Mouse (Mus musculus): ENCODE data around the gene Llph.
"Not testable (repeated sequence)": the region's sequence is repeated elsewhere in the genome, so short reads cannot be mapped to it uniquely, and the experiment has no call there.

Gene Llph

GRCm38 (mm10) chr10:120226871-120227661 lies at the start of gene Llph:
Gene Llph, plus strand, starts transcription at chr10:120227070.
- DNase-seq (ENCODE audit: low read depth, low spot score), result peak; percentile 71

GRCm38 (mm10) chr10:120182887-120183286 lies 44.0 kb upstream of the Llph start:
- DNase-seq (ENCODE audit: low read depth, low spot score), result no peak

- no peak for DNase-seq (ENCODE audit: low read depth, low spot score)
These were observed 43.5 kb upstream of the Llph start for GRCm38 (mm10) chr10:120183342-120183741.

- DNase-seq (ENCODE audit: low read depth, low spot score), result no peak
These were observed 38.4 kb upstream of the Llph start for GRCm38 (mm10) chr10:120188513-120188912.

- DNase-seq (ENCODE audit: low read depth, low spot score), result no peak
These were observed 37.6 kb upstream of the Llph start for GRCm38 (mm10) chr10:120189276-120189675.

- DNase-seq (ENCODE audit: low read depth, low spot score), result no peak
These were observed 37.1 kb upstream of the Llph start for GRCm38 (mm10) chr10:120189782-120190181.

GRCm38 (mm10) chr10:120191165-120191564 lies 35.7 kb upstream of the Llph start:
- no peak for DNase-seq (ENCODE audit: low read depth, low spot score)

- no peak for DNase-seq (ENCODE audit: low read depth, low spot score)
These were observed 34.6 kb upstream of the Llph start for GRCm38 (mm10) chr10:120192278-120192677.

- no peak for DNase-seq (ENCODE audit: low read depth, low spot score)
These were observed 33.6 kb upstream of the Llph start for GRCm38 (mm10) chr10:120193255-120193654.

- no peak for DNase-seq (ENCODE audit: low read depth, low spot score)
These were observed 29.6 kb upstream of the Llph start for GRCm38 (mm10) chr10:120197061-120197835.

- DNase-seq (ENCODE audit: low read depth, low spot score), result no peak
These were observed 25.5 kb upstream of the Llph start, which contains the start of gene Tmbim4 for GRCm38 (mm10) chr10:120201131-120201921. Gene Tmbim4, plus strand, starts transcription at chr10:120201590.

GRCm38 (mm10) chr10:120201961-120202402 lies 24.9 kb upstream of the Llph start, which contains the start of gene Irak3:
Gene Irak3, minus strand, starts transcription at chr10:120202130.
- DNase-seq (ENCODE audit: low read depth, low spot score), result peak; percentile 74

GRCm38 (mm10) chr10:120202467-120203250 lies 24.2 kb upstream of the Llph start:
- no peak for DNase-seq (ENCODE audit: low read depth, low spot score)

- DNase-seq (ENCODE audit: low read depth, low spot score), result no peak
These were observed 22.2 kb upstream of the Llph start for GRCm38 (mm10) chr10:120204591-120205210.

GRCm38 (mm10) chr10:120208015-120208414 lies 18.9 kb upstream of the Llph start:
- no peak for DNase-seq (ENCODE audit: low read depth, low spot score)

GRCm38 (mm10) chr10:120208575-120209538 lies 18.0 kb upstream of the Llph start:
- peak; percentile 71 for DNase-seq (ENCODE audit: low read depth, low spot score)

- DNase-seq (ENCODE audit: low read depth, low spot score), result no peak
These were observed 17.3 kb upstream of the Llph start for GRCm38 (mm10) chr10:120209539-120209925.

- no peak for DNase-seq (ENCODE audit: low read depth, low spot score)
These were observed 16.8 kb upstream of the Llph start for GRCm38 (mm10) chr10:120210096-120210495.

GRCm38 (mm10) chr10:120217099-120217498 lies 9.8 kb upstream of the Llph start:
- DNase-seq (ENCODE audit: low read depth, low spot score), result not testable (repeated sequence)

Measured in embryo, embryonic 11.5 days (tissue).